Mouse (Mus musculus) ES-CJ7 (cell line): Measurements from ENCODE around the gene Kdm4c.
A peak's percentile ranks its signal among the peaks of the same experiment; 100 is the strongest.
"Not testable (repeated sequence)": the region's sequence is repeated elsewhere in the genome, so short reads cannot be mapped to it uniquely, and the experiment has no call there.

Experiments used
- DNase-seq: peaks from one replicate; pipeline ENCODE4 v3.0.0; 2011; ENCODE audit warnings: low read depth, low spot score

Gene Kdm4c

GRCm38 (mm10) chr4:74311135-74311534, 68.8 kb downstream of the Kdm4c start:
- DNase-seq = no peak

- DNase-seq = no peak
Measured at GRCm38 (mm10) chr4:74312858-74313257, 70.6 kb downstream of the Kdm4c start.

GRCm38 (mm10) chr4:74315388-74315787, 73.1 kb downstream of the Kdm4c start:
- DNase-seq = no peak

GRCm38 (mm10) chr4:74319313-74319712, 77.0 kb downstream of the Kdm4c start:
- no peak for DNase-seq

- DNase-seq = no peak
Measured at GRCm38 (mm10) chr4:74357479-74357878, 115.2 kb downstream of the Kdm4c start.

GRCm38 (mm10) chr4:74360274-74360673, 118.0 kb downstream of the Kdm4c start:
- no peak for DNase-seq

GRCm38 (mm10) chr4:74386583-74386982, 144.3 kb downstream of the Kdm4c start:
- DNase-seq = no peak

GRCm38 (mm10) chr4:74393162-74393561, 150.9 kb downstream of the Kdm4c start:
- no peak for DNase-seq

- peak; percentile 55 for DNase-seq
Measured at GRCm38 (mm10) chr4:74396562-74396961, 154.3 kb downstream of the Kdm4c start.

GRCm38 (mm10) chr4:74401617-74402313, 159.5 kb downstream of the Kdm4c start:
- DNase-seq = not testable (repeated sequence)

- no peak for DNase-seq
Measured at GRCm38 (mm10) chr4:74408731-74409130, 166.4 kb downstream of the Kdm4c start.

- DNase-seq = no peak
Measured at GRCm38 (mm10) chr4:74419794-74420193, 177.5 kb downstream of the Kdm4c start.
